Mouse (Mus musculus): ENCODE results near the gene Abr. TPM values are rescaled to one million over a fixed set of nuclear protein-coding genes. Genes with fewer than 3 reads are reported as not detected.

The Abr gene
- polyA plus RNA-seq, 1 experiment from 2014 or later, result 136 TPM

GRCm38 (mm10) chr11:76540973-76541372, 81.1 kb downstream of the Abr start:
- Histone ChIP-seq H3K4me2 (ENCODE audit: low read length) (no peak overlapping the region), H3K9ac (replicated peaks; ENCODE audit: low read length) (no peak overlapping the region), H3K27ac (replicated peaks; ENCODE audit: low read depth, low read length) (no peak overlapping the region), H3K4me3 (replicated peaks; ENCODE audit: low read depth, low read length) (no peak overlapping the region), H3K27me3 (ENCODE audit: control insufficient read depth, insufficient read depth, low read length) (no peaks in the 10 kb centered on the region), H3K9me3 (ENCODE audit: control insufficient read depth, low read length) (no peaks in the 10 kb centered on the region), H3K4me1 (ENCODE audit: control insufficient read depth, insufficient read depth, low read length) (no peaks in the 10 kb centered on the region), H3K36me3 (ENCODE audit: control insufficient read depth, insufficient read depth, low read length) (no peaks in the 10 kb centered on the region)
- WGBS, result 41% methylated on average over 1 of the region's 1 CpGs
- DNase-seq (peak; percentile 75), ATAC-seq (ENCODE audit: low FRiP score, low TSS enrichment) (no peak; the same call in 1 of the 2 replicates)

- WGBS, result 79% methylated on average over 3 of the region's 3 CpGs
Observed at GRCm38 (mm10) chr11:76537401-76537800, 84.7 kb downstream of the Abr start.

GRCm38 (mm10) chr11:76536576-76537354, 85.3 kb downstream of the Abr start:
- Histone ChIP-seq H3K4me1 (ENCODE audit: control insufficient read depth, insufficient read depth, low read length) (no peaks in the 10 kb centered on the region), H3K27ac (replicated peaks; ENCODE audit: low read depth, low read length) (no peak overlapping the region), H3K27me3 (ENCODE audit: control insufficient read depth, insufficient read depth, low read length) (no peaks in the 10 kb centered on the region), H3K4me3 (replicated peaks; ENCODE audit: low read depth, low read length) (no peak overlapping the region), H3K4me2 (ENCODE audit: low read length) (no peak overlapping the region), H3K9me3 (ENCODE audit: control insufficient read depth, low read length) (no peaks in the 10 kb centered on the region), H3K9ac (replicated peaks; ENCODE audit: low read length) (no peak overlapping the region), H3K36me3 (ENCODE audit: control insufficient read depth, insufficient read depth, low read length) (no peaks in the 10 kb centered on the region)
- 86% methylated on average over 10 of the region's 10 CpGs for WGBS
- ATAC-seq (ENCODE audit: low FRiP score, low TSS enrichment) (no peak), DNase-seq (peak; percentile 44)

More at GRCm38 (mm10) chr11:76537401-76537800, 84.7 kb downstream of the Abr start:
- DNase-seq, result no peak
- Histone ChIP-seq H3K4me1 (ENCODE audit: control insufficient read depth, insufficient read depth, low read length) (no peaks in the 10 kb centered on the region), H3K4me2 (ENCODE audit: low read length) (no peak overlapping the region), H3K36me3 (ENCODE audit: control insufficient read depth, insufficient read depth, low read length) (no peaks in the 10 kb centered on the region), H3K9me3 (ENCODE audit: control insufficient read depth, low read length) (no peaks in the 10 kb centered on the region), H3K9ac (replicated peaks; ENCODE audit: low read length) (no peak overlapping the region), H3K27ac (replicated peaks; ENCODE audit: low read depth, low read length) (no peak overlapping the region), H3K27me3 (ENCODE audit: control insufficient read depth, insufficient read depth, low read length) (no peaks in the 10 kb centered on the region), H3K4me3 (replicated peaks; ENCODE audit: low read depth, low read length) (no peak overlapping the region)
- ATAC-seq (ENCODE audit: low FRiP score, low TSS enrichment), result no peak

- WGBS, result 90% methylated on average over 7 of the region's 7 CpGs
- Histone ChIP-seq H3K9ac (replicated peaks; ENCODE audit: low read length) (no peak overlapping the region), H3K4me2 (ENCODE audit: low read length) (no peak overlapping the region), H3K9me3 (ENCODE audit: control insufficient read depth, low read length) (no peaks in the 10 kb centered on the region), H3K27me3 (ENCODE audit: control insufficient read depth, insufficient read depth, low read length) (no peaks in the 10 kb centered on the region), H3K4me3 (replicated peaks; ENCODE audit: low read depth, low read length) (no peak overlapping the region), H3K36me3 (ENCODE audit: control insufficient read depth, insufficient read depth, low read length) (no peaks in the 10 kb centered on the region), H3K4me1 (ENCODE audit: control insufficient read depth, insufficient read depth, low read length) (peaks cover 18% of the 10 kb centered on the region), H3K27ac (replicated peaks; ENCODE audit: low read depth, low read length) (no peak overlapping the region)
- ATAC-seq (ENCODE audit: low FRiP score, low TSS enrichment) (no peak), DNase-seq (no peak)
Observed at GRCm38 (mm10) chr11:76532001-76532400, 90.1 kb downstream of the Abr start.

- no peaks in the 10 kb centered on the region for H3K27me3 ChIP-seq (ENCODE audit: control insufficient read depth, insufficient read depth, low read length)
- no peak overlapping the region for H3K4me2 ChIP-seq (ENCODE audit: low read length)
- peak overlapping the region; percentile 61; the same call in 1 of the 2 replicates for H3K27ac ChIP-seq (replicated peaks; ENCODE audit: low read depth, low read length)
- peak; percentile 77 for DNase-seq
- H3K9ac ChIP-seq (replicated peaks; ENCODE audit: low read length), result no peak overlapping the region
- 28% methylated on average over 7 of the region's 7 CpGs for WGBS
- peaks cover 18% of the 10 kb centered on the region for H3K4me1 ChIP-seq (ENCODE audit: control insufficient read depth, insufficient read depth, low read length)
- H3K36me3 ChIP-seq (ENCODE audit: control insufficient read depth, insufficient read depth, low read length), result no peaks in the 10 kb centered on the region
- no peak overlapping the region for H3K4me3 ChIP-seq (replicated peaks; ENCODE audit: low read depth, low read length)
- no peaks in the 10 kb centered on the region for H3K9me3 ChIP-seq (ENCODE audit: control insufficient read depth, low read length)
- ATAC-seq (ENCODE audit: low FRiP score, low TSS enrichment), result no peak
Observed at GRCm38 (mm10) chr11:76530966-76531678, 91.0 kb downstream of the Abr start.

GRCm38 (mm10) chr11:76530168-76530935, 91.8 kb downstream of the Abr start:
- WGBS, result 78% methylated on average over 15 of the region's 15 CpGs
- no peaks in the 10 kb centered on the region for H3K36me3 ChIP-seq (ENCODE audit: control insufficient read depth, insufficient read depth, low read length)
- H3K4me2 ChIP-seq (ENCODE audit: low read length), result no peak overlapping the region
- H3K4me1 ChIP-seq (ENCODE audit: control insufficient read depth, insufficient read depth, low read length), result peaks cover 18% of the 10 kb centered on the region
- no peaks in the 10 kb centered on the region for H3K9me3 ChIP-seq (ENCODE audit: control insufficient read depth, low read length)
- H3K27me3 ChIP-seq (ENCODE audit: control insufficient read depth, insufficient read depth, low read length), result no peaks in the 10 kb centered on the region
- H3K27ac ChIP-seq (replicated peaks; ENCODE audit: low read depth, low read length), result peak overlapping the region; percentile 61
- no peak overlapping the region for H3K4me3 ChIP-seq (replicated peaks; ENCODE audit: low read depth, low read length)
- ATAC-seq (ENCODE audit: low FRiP score, low TSS enrichment) (no peak), DNase-seq (no peak)
- H3K9ac ChIP-seq (replicated peaks; ENCODE audit: low read length), result no peak overlapping the region

GRCm38 (mm10) chr11:76529352-76530141, 92.6 kb downstream of the Abr start:
- no peaks in the 10 kb centered on the region for H3K36me3 ChIP-seq (ENCODE audit: control insufficient read depth, insufficient read depth, low read length)
- H3K4me2 ChIP-seq (ENCODE audit: low read length), result no peak overlapping the region
- no peaks in the 10 kb centered on the region for H3K9me3 ChIP-seq (ENCODE audit: control insufficient read depth, low read length)
- DNase-seq, result no peak
- H3K4me3 ChIP-seq (replicated peaks; ENCODE audit: low read depth, low read length), result no peak overlapping the region
- ATAC-seq (ENCODE audit: low FRiP score, low TSS enrichment), result no peak
- peaks cover 18% of the 10 kb centered on the region for H3K4me1 ChIP-seq (ENCODE audit: control insufficient read depth, insufficient read depth, low read length)
- no peak overlapping the region for H3K9ac ChIP-seq (replicated peaks; ENCODE audit: low read length)
- H3K27me3 ChIP-seq (ENCODE audit: control insufficient read depth, insufficient read depth, low read length), result no peaks in the 10 kb centered on the region
- 71% methylated on average over 6 of the region's 6 CpGs for WGBS
- H3K27ac ChIP-seq (replicated peaks; ENCODE audit: low read depth, low read length), result no peak overlapping the region; the same call in 1 of the 2 replicates

Data from midbrain, embryonic 14.5 days (tissue).